Mouse (Mus musculus) spleen, adult 2 months (tissue): ENCODE data around the gene Tmc8. TPM values are rescaled to one million over a fixed set of nuclear protein-coding genes. Genes with fewer than 3 reads are reported as not detected.
"Not testable (repeated sequence)": the region's sequence is repeated elsewhere in the genome, so short reads cannot be mapped to it uniquely, and the experiment has no call there.

Source experiments
- DNase-seq, 2 experiments: peaks; one replicate each; pipeline versions ENCODE4 v3.0.0 to v3.0.0-alpha.2; 2012 to 2021; ENCODE audit warnings: low spot score in 2 of 2, low read depth in 1 of 2
- H3K27ac ChIP-seq: fragments of 200-500 bp; 2 replicates; pipeline ENCODE4 v1.5.1; 2012; ENCODE audit warnings: low read length, inconsistent platforms; ENCODE audit not compliant: insufficient read depth
- H3K27me3 ChIP-seq: fragments of 200-500 bp; 2 replicates; pipeline ENCODE4 v1.6.1; 2012; ENCODE audit warnings: mild to moderate bottlenecking, moderate library complexity, low read length, inconsistent platforms; ENCODE audit not compliant: control insufficient read depth, insufficient read depth
- H3K36me3 ChIP-seq: fragments of 200-500 bp; 2 replicates; pipeline ENCODE4 v1.6.1; 2012; ENCODE audit warnings: mild to moderate bottlenecking, low read length, inconsistent platforms; ENCODE audit not compliant: control insufficient read depth, insufficient read depth
- H3K4me1 ChIP-seq: fragments of 200-500 bp; 2 replicates; pipeline ENCODE4 v1.6.1; 2011; ENCODE audit warnings: inconsistent platforms; ENCODE audit not compliant: control insufficient read depth, insufficient read depth, insufficient read length
- H3K4me3 ChIP-seq: fragments of 200-500 bp; 2 replicates; pipeline ENCODE4 v1.5.1; 2011; ENCODE audit warnings: mild to moderate bottlenecking, inconsistent platforms; ENCODE audit not compliant: insufficient read depth, insufficient read length; ENCODE audit errors: extremely low read depth
- CTCF ChIP-seq: fragments of 200-500 bp; IDR thresholded peaks from 2 replicates; pipeline ENCODE4 v1.5.1; 2011; ENCODE audit warnings: mild to moderate bottlenecking, inconsistent platforms; ENCODE audit not compliant: insufficient read depth, insufficient read length, insufficient replicate concordance; ENCODE audit errors: extremely low read depth
- POLR2A ChIP-seq: fragments of 200-500 bp; IDR thresholded peaks from 2 replicates; pipeline ENCODE4 v1.6.1; 2011; ENCODE audit warnings: low read depth, low read length, inconsistent platforms
- WGBS: fragments of 180-500 bp; shearing (Covaris S2); methylation state at CpG from one replicate; pipeline ENCODE4 v1.1.7; 2018; 5-methylcytosine and 5-hydroxymethylcytosine counted together
- polyA plus RNA-seq: library from polyadenylated mRNA; depleted of rRNA; stranded (reverse); fragments of >200 nt; gene quantifications from 2 replicates; pipeline ENCODE4 v1.2.3, GENCODE M21; 2012

The Tmc8 gene
- polyA plus RNA-seq, 1 experiment: 90.1 TPM

- TF ChIP-seq CTCF: no peak
- TF ChIP-seq POLR2A: no peak
- DNase-seq: no peak
- 93% methylated on average over 6 of the region's 6 CpGs for WGBS
- Histone ChIP-seq H3K27ac (no peak overlapping the region), H3K4me1 (no peaks in the 10 kb centered on the region; the same call in 1 of the 2 replicates), H3K4me3 (no peak overlapping the region), H3K27me3 (no peaks in the 10 kb centered on the region), H3K36me3 (peaks cover 39% of the 10 kb centered on the region)
Observed at GRCm38 (mm10) chr11:117814704-117815366, 33.0 kb downstream of the Tmc8 start.

- 89% methylated on average over 9 of the region's 9 CpGs for WGBS
Observed at GRCm38 (mm10) chr11:117815850-117816249, 34.0 kb downstream of the Tmc8 start.

GRCm38 (mm10) chr11:117816389-117816996 is 34.6 kb downstream of the Tmc8 start:
- Histone ChIP-seq H3K27ac (no peak overlapping the region), H3K4me1 (no peaks in the 10 kb centered on the region; the same call in 1 of the 2 replicates), H3K27me3 (no peaks in the 10 kb centered on the region), H3K36me3 (peaks cover 44% of the 10 kb centered on the region), H3K4me3 (no peak overlapping the region)
- no peak for DNase-seq
- no peak for TF ChIP-seq CTCF
- TF ChIP-seq POLR2A: no peak
- WGBS: 87% methylated on average over 13 of the region's 13 CpGs

More at GRCm38 (mm10) chr11:117815850-117816249, 34.0 kb downstream of the Tmc8 start:
- not testable (repeated sequence) for H3K4me1 ChIP-seq, H3K4me3 ChIP-seq, DNase-seq, H3K27me3 ChIP-seq, H3K27ac ChIP-seq
- peaks cover 41% of the 10 kb centered on the region for H3K36me3 ChIP-seq

- Histone ChIP-seq H3K27me3 (no peaks in the 10 kb centered on the region), H3K27ac (no peak overlapping the region), H3K4me1 (0 out of 2 replicates have a peak, but pooled peaks cover under 1% of the 10 kb centered on the region), H3K36me3 (peaks cover 39% of the 10 kb centered on the region), H3K4me3 (no peak overlapping the region)
- 91% methylated on average over 8 of the region's 8 CpGs for WGBS
- DNase-seq: no peak
- TF ChIP-seq CTCF (no peak), POLR2A (no peak)
Observed at GRCm38 (mm10) chr11:117819095-117819494, 37.2 kb downstream of the Tmc8 start.

- Histone ChIP-seq H3K4me3 (no peak overlapping the region), H3K4me1 (peaks cover 8% of the 10 kb centered on the region; the same call in 1 of the 2 replicates), H3K27ac (no peak overlapping the region), H3K36me3 (peaks cover 32% of the 10 kb centered on the region), H3K27me3 (no peaks in the 10 kb centered on the region)
- TF ChIP-seq POLR2A: no peak
- no peak for TF ChIP-seq CTCF
- WGBS: 97% methylated on average over 7 of the region's 7 CpGs
- no peak for DNase-seq
Observed at GRCm38 (mm10) chr11:117820173-117820572, 38.3 kb downstream of the Tmc8 start.

GRCm38 (mm10) chr11:117821868-117822267 is 40.0 kb downstream of the Tmc8 start:
- H3K4me3 ChIP-seq: no peak overlapping the region
- H3K27me3 ChIP-seq: no peaks in the 10 kb centered on the region
- no peak overlapping the region for H3K27ac ChIP-seq
- TF ChIP-seq CTCF: no peak
- TF ChIP-seq POLR2A: no peak
- peaks cover 24% of the 10 kb centered on the region for H3K36me3 ChIP-seq
- peaks cover 11% of the 10 kb centered on the region; the same call in 1 of the 2 replicates for H3K4me1 ChIP-seq
- DNase-seq: no peak
- 96% methylated on average over 9 of the region's 9 CpGs for WGBS

GRCm38 (mm10) chr11:117822728-117823241 is 40.9 kb downstream of the Tmc8 start:
- Histone ChIP-seq H3K27me3 (no peaks in the 10 kb centered on the region), H3K4me1 (peaks cover 14% of the 10 kb centered on the region; the same call in 1 of the 2 replicates), H3K4me3 (no peak overlapping the region), H3K27ac (peak overlapping the region; percentile 50), H3K36me3 (peaks cover 19% of the 10 kb centered on the region)
- 81% methylated on average over 7 of the region's 7 CpGs for WGBS
- DNase-seq: no peak
- TF ChIP-seq CTCF (no peak), POLR2A (no peak)
